Mouse (Mus musculus): ENCODE data around the gene 1700020L24Rik.

1700020L24Rik gene

GRCm38 (mm10) chr11:83473235-83474016 lies 35.9 kb downstream of the 1700020L24Rik start:
- DNase-seq, result no peak

Measured in cerebellum, postnatal 25 days (tissue).